Mouse (Mus musculus) hindbrain, postnatal 0 days (tissue): ENCODE measurements around the gene Heca. TPM values are rescaled to one million over a fixed set of nuclear protein-coding genes. Genes with fewer than 3 reads are reported as not detected.

Experiments
- ATAC-seq: fragments of 200-750 bp; cut with Nextera tagmentation; 2 replicates; pipeline ENCODE4 v1.8.0; 2017; ENCODE audit warnings: mild to moderate bottlenecking, moderate TSS enrichment, moderate library complexity
- DNase-seq: peaks from one replicate; pipeline ENCODE4 v3.0.0-alpha.2; 2015; ENCODE audit warnings: low spot score
- H3K27ac ChIP-seq: fragments of 300-500 bp; sonication (generic); 2 replicates; pipeline ENCODE4 v1.5.1; 2014; ENCODE audit warnings: mild to moderate bottlenecking
- H3K27me3 ChIP-seq: fragments of 300-500 bp; sonication (generic); 2 replicates; pipeline ENCODE4 v1.6.1; 2014; ENCODE audit warnings: low read length, mixed read lengths; ENCODE audit not compliant: insufficient read depth
- H3K36me3 ChIP-seq: fragments of 300-500 bp; sonication (generic); 2 replicates; pipeline ENCODE4 v1.6.1; 2014; ENCODE audit warnings: low read length, mixed read lengths; ENCODE audit not compliant: insufficient read depth
- H3K4me1 ChIP-seq: fragments of 300-500 bp; sonication (generic); 2 replicates; pipeline ENCODE4 v1.6.1; 2014; ENCODE audit warnings: antibody characterized with exemption, low read length, mixed read lengths; ENCODE audit not compliant: insufficient read depth
- H3K4me2 ChIP-seq: fragments of 300-500 bp; sonication (generic); 2 replicates; pipeline ENCODE4 v1.6.1; 2014; ENCODE audit warnings: low read depth, mild to moderate bottlenecking, low read length, moderate library complexity, mixed read lengths
- H3K4me3 ChIP-seq: fragments of 300-500 bp; sonication (generic); 2 replicates; pipeline ENCODE4 v1.5.1; 2014; ENCODE audit warnings: low read length
- H3K9ac ChIP-seq: fragments of 300-500 bp; sonication (generic); replicated peaks from 2 replicates; pipeline ENCODE4 v1.6.1; 2014; ENCODE audit warnings: mild to moderate bottlenecking, low read length, moderate library complexity, mixed read lengths
- H3K9me3 ChIP-seq: fragments of 300-500 bp; sonication (generic); 2 replicates; pipeline ENCODE4 v1.6.1; 2016; ENCODE audit warnings: low read length, mixed read lengths
- CTCF ChIP-seq: IDR thresholded peaks from 2 replicates; pipeline ENCODE4 v1.5.1; 2016; ENCODE audit warnings: antibody characterized with exemption, control low read depth, low read depth
- WGBS: fragments of 180-500 bp; shearing (Covaris S2); extraction: QIAGEN DNeasy Blood & Tissue Kit; methylation state at CpG from one replicate; pipeline ENCODE4 v1.1.7; 2014; 5-methylcytosine and 5-hydroxymethylcytosine counted together
- polyA plus RNA-seq: library from polyadenylated mRNA; unstranded; fragments of >200 nt; fragmentation: Nextera tagmentation; extraction: Ambion mirVana; gene quantifications from 2 replicates; pipeline ENCODE4 v1.2.1, GENCODE M21; 2015
- total RNA-seq: library from RNA; depleted of rRNA; stranded (reverse); fragments of >200 nt; gene quantifications from 2 replicates; pipeline ENCODE4 v1.2.3, GENCODE M21; 2014

Heca gene
- total and polyA plus RNA-seq, 2 experiments from 2014 or later: 5.1 to 32.4 TPM

- no peak for TF ChIP-seq CTCF
- Histone ChIP-seq H3K4me1 (no peaks in the 10 kb centered on the region), H3K4me3 (no peak overlapping the region), H3K27ac (no peak overlapping the region), H3K27me3 (no peaks in the 10 kb centered on the region), H3K9ac (no peak overlapping the region), H3K36me3 (no peaks in the 10 kb centered on the region), H3K9me3 (no peaks in the 10 kb centered on the region), H3K4me2 (no peak overlapping the region)
- ATAC-seq: no peak
- 90% methylated on average over 9 of the region's 9 CpGs for WGBS
- DNase-seq: no peak
These were observed 90.1 kb downstream of the Heca start for GRCm38 (mm10) chr10:17857647-17858261.

- Histone ChIP-seq H3K9ac (no peak overlapping the region), H3K4me3 (no peak overlapping the region), H3K27ac (no peak overlapping the region), H3K27me3 (no peaks in the 10 kb centered on the region), H3K4me1 (no peaks in the 10 kb centered on the region), H3K9me3 (no peaks in the 10 kb centered on the region), H3K36me3 (no peaks in the 10 kb centered on the region), H3K4me2 (no peak overlapping the region)
- 52% methylated on average over 4 of the region's 4 CpGs for WGBS
- TF ChIP-seq CTCF: no peak
- DNase-seq: peak; percentile 26
- ATAC-seq: no peak
These were observed 102.9 kb downstream of the Heca start for GRCm38 (mm10) chr10:17844781-17845537.

- H3K4me2 ChIP-seq: no peak overlapping the region
- H3K9me3 ChIP-seq: no peaks in the 10 kb centered on the region
- ATAC-seq: no peak
- H3K4me3 ChIP-seq: no peak overlapping the region
- WGBS: 87% methylated on average over 3 of the region's 3 CpGs
- H3K27me3 ChIP-seq: no peaks in the 10 kb centered on the region
- no peaks in the 10 kb centered on the region for H3K4me1 ChIP-seq
- TF ChIP-seq CTCF: no peak
- no peaks in the 10 kb centered on the region for H3K36me3 ChIP-seq
- no peak for DNase-seq
- H3K27ac ChIP-seq: no peak overlapping the region
- H3K9ac ChIP-seq: no peak overlapping the region
These were observed 105.8 kb downstream of the Heca start for GRCm38 (mm10) chr10:17842030-17842429.

- Histone ChIP-seq H3K27me3 (no peaks in the 10 kb centered on the region), H3K4me3 (no peak overlapping the region), H3K9ac (no peak overlapping the region), H3K9me3 (no peaks in the 10 kb centered on the region), H3K4me1 (no peaks in the 10 kb centered on the region), H3K27ac (no peak overlapping the region), H3K4me2 (no peak overlapping the region), H3K36me3 (no peaks in the 10 kb centered on the region)
- DNase-seq (no peak), ATAC-seq (no peak)
- WGBS: 87% methylated on average over 1 of the region's 1 CpGs
- TF ChIP-seq CTCF: no peak
These were observed 111.6 kb downstream of the Heca start for GRCm38 (mm10) chr10:17836275-17836674.

- no peak for TF ChIP-seq CTCF
- no peak for ATAC-seq
- Histone ChIP-seq H3K4me3 (no peak overlapping the region), H3K27ac (no peak overlapping the region), H3K4me2 (no peak overlapping the region), H3K9ac (no peak overlapping the region), H3K9me3 (no peaks in the 10 kb centered on the region), H3K36me3 (no peaks in the 10 kb centered on the region), H3K27me3 (no peaks in the 10 kb centered on the region), H3K4me1 (no peaks in the 10 kb centered on the region)
- DNase-seq: no peak
- 89% methylated on average over 6 of the region's 6 CpGs for WGBS
These were observed 112.8 kb downstream of the Heca start for GRCm38 (mm10) chr10:17835031-17835430.

GRCm38 (mm10) chr10:17831041-17831440 lies 116.8 kb downstream of the Heca start:
- Histone ChIP-seq H3K9ac (no peak overlapping the region), H3K27me3 (no peaks in the 10 kb centered on the region), H3K9me3 (no peaks in the 10 kb centered on the region), H3K36me3 (no peaks in the 10 kb centered on the region), H3K27ac (no peak overlapping the region), H3K4me1 (0 out of 2 replicates have a peak, but pooled peaks cover 3% of the 10 kb centered on the region), H3K4me2 (no peak overlapping the region), H3K4me3 (no peak overlapping the region)
- ATAC-seq: no peak
- DNase-seq: no peak
- TF ChIP-seq CTCF: no peak
- WGBS: 23% methylated on average over 3 of the region's 3 CpGs

- no peak overlapping the region for H3K9ac ChIP-seq
- no peak overlapping the region for H3K4me2 ChIP-seq
- DNase-seq: no peak
- ATAC-seq: no peak
- 81% methylated on average over 4 of the region's 4 CpGs for WGBS
- no peak overlapping the region for H3K27ac ChIP-seq
- TF ChIP-seq CTCF: no peak
- H3K4me1 ChIP-seq: 0 out of 2 replicates have a peak, but pooled peaks cover 3% of the 10 kb centered on the region
- no peaks in the 10 kb centered on the region for H3K9me3 ChIP-seq
- H3K4me3 ChIP-seq: no peak overlapping the region
- no peaks in the 10 kb centered on the region for H3K27me3 ChIP-seq
- H3K36me3 ChIP-seq: no peaks in the 10 kb centered on the region
These were observed 118.7 kb downstream of the Heca start for GRCm38 (mm10) chr10:17829205-17829604.
